Mouse (Mus musculus) thymus, adult 2 months (tissue): Measurements from ENCODE around the gene Adgra3.

Experiments used
- CTCF ChIP-seq: fragments of 200-500 bp; IDR thresholded peaks from 2 replicates; pipeline ENCODE4 v1.5.1; 2012; ENCODE audit warnings: mild to moderate bottlenecking, control low read depth, low read length, moderate library complexity, borderline replicate concordance; ENCODE audit not compliant: control insufficient read depth, poor library complexity, insufficient read depth; ENCODE audit errors: extremely low read depth
- POLR2A ChIP-seq: fragments of 200-500 bp; IDR thresholded peaks from 2 replicates; pipeline ENCODE4 v1.6.1; 2012; ENCODE audit warnings: mild to moderate bottlenecking, low read length, control low read depth, moderate library complexity; ENCODE audit not compliant: control insufficient read depth, poor library complexity, insufficient read depth; ENCODE audit errors: extremely low read depth

- TF ChIP-seq CTCF (no peak), POLR2A (no peak)
Observed at GRCm38 (mm10) chr5:50031288-50031687, 27.5 kb downstream of the Adgra3 start.
